Mouse (Mus musculus) C2C12 (cell line): ENCODE results near the gene Pla1a. TPM values are rescaled to one million over a fixed set of nuclear protein-coding genes. Genes with fewer than 3 reads are reported as not detected.

Source experiments
- H3K27me3 ChIP-seq: one replicate; pipeline ENCODE4 v1.6.1; 2011; ENCODE audit not compliant: control insufficient read depth, insufficient read depth, insufficient read length
- H3K36me3 ChIP-seq: one replicate; pipeline ENCODE4 v1.6.1; 2011; ENCODE audit not compliant: control insufficient read depth, insufficient read depth
- H3K4me3 ChIP-seq: one replicate; pipeline ENCODE4 v1.5.1; 2011; ENCODE audit warnings: mild to moderate bottlenecking, control low read depth; ENCODE audit not compliant: poor library complexity, insufficient read depth, severe bottlenecking
- H3K79me2 ChIP-seq: one replicate; pipeline ENCODE4 v1.6.1; 2011; ENCODE audit not compliant: control insufficient read depth, insufficient read depth
- H3K79me3 ChIP-seq: one replicate; pipeline ENCODE4 v1.6.1; 2011; ENCODE audit warnings: low read depth, control low read depth
- H3ac ChIP-seq: one replicate; pipeline ENCODE3; 2011; ENCODE audit warnings: low read depth; ENCODE audit not compliant: control insufficient read depth, insufficient read length
- CEBPB ChIP-seq: IDR thresholded peaks from one replicate; pipeline ENCODE4 v1.6.1; 2011; ENCODE audit warnings: low read depth, mild to moderate bottlenecking, control low read depth, moderate library complexity
- CTCF ChIP-seq: IDR thresholded peaks from one replicate; pipeline ENCODE4 v1.5.1; 2011; ENCODE audit not compliant: control insufficient read depth, insufficient read depth, insufficient read length
- FOSL1 ChIP-seq: IDR thresholded peaks from one replicate; pipeline ENCODE4 v1.8.0; 2011; ENCODE audit warnings: mild to moderate bottlenecking, low read length; ENCODE audit not compliant: poor library complexity, insufficient read depth, severe bottlenecking
- MAX ChIP-seq: IDR thresholded peaks from one replicate; pipeline ENCODE4 v1.6.1; 2011; ENCODE audit warnings: mild to moderate bottlenecking, control low read depth
- MYOD1 ChIP-seq: IDR thresholded peaks from one replicate; pipeline ENCODE4 v1.6.1; 2011; ENCODE audit warnings: low read depth; ENCODE audit not compliant: control insufficient read depth, insufficient read length
- MYOG ChIP-seq: IDR thresholded peaks from one replicate; pipeline ENCODE4 v1.6.1; 2011; ENCODE audit not compliant: control insufficient read depth, insufficient read length; ENCODE audit errors: extremely low read depth
- USF1 ChIP-seq: IDR thresholded peaks from one replicate; pipeline ENCODE4 v1.6.1; 2011; ENCODE audit warnings: low read depth, mild to moderate bottlenecking, control low read depth, moderate library complexity
- polyA plus RNA-seq: library from polyadenylated mRNA; unstranded; fragments of >200 nt; fragmentation: generic; extraction: Trizol; gene quantifications from one replicate; pipeline ENCODE4 v1.2.1, GENCODE M21; 2012; ENCODE audit warnings: missing spikeins

Pla1a gene
- polyA plus RNA-seq, 1 experiment = 3.0 TPM

- H3K79me2 ChIP-seq = no peaks in the 10 kb centered on the region
- H3K4me3 ChIP-seq = no peak overlapping the region
- H3K36me3 ChIP-seq = no peaks in the 10 kb centered on the region
- no peak overlapping the region for H3ac ChIP-seq
- H3K79me3 ChIP-seq = no peaks in the 10 kb centered on the region
- TF ChIP-seq CEBPB (no peak), MYOD1 (no peak), MYOG (no peak), MAX (no peak)
- H3K27me3 ChIP-seq = no peaks in the 10 kb centered on the region
Observed at GRCm38 (mm10) chr16:38392126-38392894, 40.6 kb downstream of the Pla1a start.

- no peaks in the 10 kb centered on the region for H3K79me2 ChIP-seq
- H3K79me3 ChIP-seq = no peaks in the 10 kb centered on the region
- TF ChIP-seq MYOD1 (no peak), USF1 (no peak), CTCF (no peak), CEBPB (no peak), FOSL1 (no peak), MAX (no peak), MYOG (no peak)
- H3ac ChIP-seq = no peak overlapping the region
- no peak overlapping the region for H3K4me3 ChIP-seq
- H3K36me3 ChIP-seq = no peaks in the 10 kb centered on the region
- no peaks in the 10 kb centered on the region for H3K27me3 ChIP-seq
Observed at GRCm38 (mm10) chr16:38390322-38390721, 42.6 kb downstream of the Pla1a start.

GRCm38 (mm10) chr16:38389284-38389893, 43.6 kb downstream of the Pla1a start:
- Histone ChIP-seq H3K79me2 (no peaks in the 10 kb centered on the region), H3K4me3 (no peak overlapping the region), H3K36me3 (no peaks in the 10 kb centered on the region), H3ac (no peak overlapping the region), H3K27me3 (no peaks in the 10 kb centered on the region), H3K79me3 (no peaks in the 10 kb centered on the region)
- TF ChIP-seq MAX (no peak), CTCF (no peak), CEBPB (no peak), MYOD1 (peak; percentile 93), USF1 (no peak), MYOG (no peak)

GRCm38 (mm10) chr16:38388757-38389156, 44.2 kb downstream of the Pla1a start:
- Histone ChIP-seq H3K36me3 (no peaks in the 10 kb centered on the region), H3K79me3 (no peaks in the 10 kb centered on the region), H3K79me2 (no peaks in the 10 kb centered on the region), H3K27me3 (no peaks in the 10 kb centered on the region), H3ac (no peak overlapping the region), H3K4me3 (no peak overlapping the region)
- TF ChIP-seq MAX (no peak), CTCF (no peak), USF1 (no peak), FOSL1 (no peak), CEBPB (no peak), MYOG (no peak), MYOD1 (no peak)

- Histone ChIP-seq H3K79me3 (no peaks in the 10 kb centered on the region), H3K27me3 (no peaks in the 10 kb centered on the region), H3K79me2 (no peaks in the 10 kb centered on the region), H3K4me3 (no peak overlapping the region), H3K36me3 (no peaks in the 10 kb centered on the region), H3ac (no peak overlapping the region)
- no peak for TF ChIP-seq MAX
- TF ChIP-seq FOSL1 = no peak
- TF ChIP-seq USF1 = no peak
- no peak for TF ChIP-seq MYOG
- TF ChIP-seq CTCF = no peak
- no peak for TF ChIP-seq MYOD1
- TF ChIP-seq CEBPB = no peak
Observed at GRCm38 (mm10) chr16:38387389-38387788, 45.6 kb downstream of the Pla1a start.

- H3ac ChIP-seq = no peak overlapping the region
- no peak overlapping the region for H3K4me3 ChIP-seq
- H3K27me3 ChIP-seq = no peaks in the 10 kb centered on the region
- no peaks in the 10 kb centered on the region for H3K36me3 ChIP-seq
- no peaks in the 10 kb centered on the region for H3K79me2 ChIP-seq
- TF ChIP-seq FOSL1 = no peak
- TF ChIP-seq CEBPB = no peak
- TF ChIP-seq CTCF = no peak
- no peak for TF ChIP-seq MAX
- TF ChIP-seq USF1 = no peak
- no peak for TF ChIP-seq MYOG
- no peak for TF ChIP-seq MYOD1
- H3K79me3 ChIP-seq = no peaks in the 10 kb centered on the region
Observed at GRCm38 (mm10) chr16:38385700-38386099, 47.2 kb downstream of the Pla1a start.
